Mouse (Mus musculus) layer of hippocampus, adult 11-12 months (tissue): ENCODE measurements around the gene Tbx4.

Experiments used
- DNase-seq: peaks from one replicate; pipeline ENCODE4 v3.0.0; 2022; ENCODE audit warnings: low spot score

Tbx4 gene

GRCm38 (mm10) chr11:85909514-85909913, 23.3 kb downstream of the Tbx4 start:
- no peak for DNase-seq

- DNase-seq: no peak
These were observed 23.9 kb downstream of the Tbx4 start for GRCm38 (mm10) chr11:85910133-85910532.

GRCm38 (mm10) chr11:85913506-85913905, 27.3 kb downstream of the Tbx4 start:
- DNase-seq: no peak

- peak; percentile 17 for DNase-seq
These were observed 31.1 kb downstream of the Tbx4 start for GRCm38 (mm10) chr11:85917091-85917992.

- no peak for DNase-seq
These were observed 31.7 kb downstream of the Tbx4 start for GRCm38 (mm10) chr11:85917993-85918325.

- DNase-seq: no peak
These were observed 32.2 kb downstream of the Tbx4 start for GRCm38 (mm10) chr11:85918388-85918940.

- DNase-seq: peak; percentile 14
These were observed 39.1 kb downstream of the Tbx4 start for GRCm38 (mm10) chr11:85925294-85925743.

GRCm38 (mm10) chr11:85926287-85926764, 40.1 kb downstream of the Tbx4 start:
- DNase-seq: no peak

- no peak for DNase-seq
These were observed 41.9 kb downstream of the Tbx4 start for GRCm38 (mm10) chr11:85928106-85928505.

- DNase-seq: no peak
These were observed 43.4 kb downstream of the Tbx4 start for GRCm38 (mm10) chr11:85929651-85930050.

- no peak for DNase-seq
These were observed 55.8 kb downstream of the Tbx4 start for GRCm38 (mm10) chr11:85941785-85942570.

- no peak for DNase-seq
These were observed 62.5 kb downstream of the Tbx4 start for GRCm38 (mm10) chr11:85948765-85949164.

GRCm38 (mm10) chr11:85949749-85950148, 63.5 kb downstream of the Tbx4 start:
- no peak for DNase-seq

- no peak for DNase-seq
These were observed 66.3 kb downstream of the Tbx4 start for GRCm38 (mm10) chr11:85952538-85952937.

- DNase-seq: no peak
These were observed 69.4 kb downstream of the Tbx4 start for GRCm38 (mm10) chr11:85955611-85956010.

GRCm38 (mm10) chr11:85956422-85956821, 70.2 kb downstream of the Tbx4 start:
- no peak for DNase-seq

GRCm38 (mm10) chr11:85956950-85957778, 70.9 kb downstream of the Tbx4 start:
- no peak for DNase-seq

- DNase-seq: no peak
These were observed 73.6 kb downstream of the Tbx4 start for GRCm38 (mm10) chr11:85959837-85960236.

- DNase-seq: no peak
These were observed 74.1 kb downstream of the Tbx4 start for GRCm38 (mm10) chr11:85960273-85960672.

GRCm38 (mm10) chr11:85961498-85961897, 75.3 kb downstream of the Tbx4 start:
- no peak for DNase-seq
